7 mouse cellular contexts compared by ENCODE assay signal in the genomic region with DNA sequence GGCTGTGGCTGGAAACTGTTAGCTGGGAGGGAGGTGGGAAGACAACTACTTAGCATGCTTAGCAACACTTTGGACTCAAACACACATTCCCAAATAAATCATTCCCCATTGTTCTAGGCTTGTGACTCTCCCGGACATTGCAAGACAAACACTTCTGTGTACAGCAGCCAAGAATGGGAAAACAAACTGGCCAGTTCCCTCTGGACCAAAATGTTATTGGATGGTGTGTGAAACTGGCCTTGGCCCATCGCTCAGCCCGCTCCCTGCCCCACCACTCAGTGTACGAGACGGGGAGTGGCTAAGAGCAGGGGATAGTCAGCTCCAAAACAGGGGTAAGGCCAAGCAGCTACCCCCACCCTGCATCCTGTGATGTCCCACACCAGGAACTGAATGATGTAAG. TPM values are rescaled to one million over a fixed set of nuclear protein-coding genes. Genes with fewer than 3 reads are reported as not detected.
DNase-seq lines count a peak whose midpoint lies in the region; ATAC-seq and TF ChIP-seq lines count a peak whose summit lies in the region.

No protein-coding gene starts in this region.

- 50% methylated on average over 5 of the region's 5 CpGs for WGBS in neural tube, embryonic 11.5 days
- WGBS in hindbrain, embryonic 15.5 days: 40% methylated on average over 5 of the region's 5 CpGs

- no peaks in the 10 kb centered on the region for H3K36me3 ChIP-seq in neural tube, embryonic 11.5 days (ENCODE audit: control insufficient read depth, insufficient read depth, low read length)
- H3K36me3 ChIP-seq in hindbrain, embryonic 15.5 days: no peaks in the 10 kb centered on the region

- TF ChIP-seq CTCF in cortical plate, adult 2 months (IDR thresholded peaks at IDR 0.05; ENCODE audit: extremely low read depth, insufficient read depth, low read length): no peak

- H3K4me2 ChIP-seq in neural tube, embryonic 11.5 days (ENCODE audit: low read depth): no peak overlapping the region
- no peak overlapping the region for H3K4me2 ChIP-seq in hindbrain, embryonic 15.5 days

- no peak for TF ChIP-seq POLR2A in cortical plate, adult 2 months (IDR thresholded peaks at IDR 0.05; ENCODE audit: extremely low read depth, insufficient read depth, low read length)

- ATAC-seq in neural tube, embryonic 11.5 days (ENCODE audit: insufficient read depth, low FRiP score, low TSS enrichment): peak; percentile 48; the same call in 1 of the 2 replicates
- ATAC-seq in hindbrain, embryonic 15.5 days (ENCODE audit: low FRiP score, low read depth): peak; percentile 90
- ATAC-seq in granulocyte monocyte progenitor cell, adult 5-6 weeks (replicated peaks; ENCODE audit: poor library complexity, severe bottlenecking): no peak

- no peaks in the 10 kb centered on the region for H3K9me3 ChIP-seq in neural tube, embryonic 11.5 days (ENCODE audit: control insufficient read depth, low read length)
- no peaks in the 10 kb centered on the region for H3K9me3 ChIP-seq in hindbrain, embryonic 15.5 days

- H3K27ac ChIP-seq in neural tube, embryonic 11.5 days (ENCODE audit: low read depth, low read length): no peak overlapping the region
- 0 out of 2 replicates have a peak overlapping the region, but pooled peaks have one; percentile 42 for H3K27ac ChIP-seq in cortical plate, adult 2 months (ENCODE audit: insufficient read depth, low read length)
- peak overlapping the region; percentile 31; the same call in 1 of the 2 replicates for H3K27ac ChIP-seq in hindbrain, embryonic 15.5 days (replicated peaks)

- H3K4me3 ChIP-seq in neural tube, embryonic 11.5 days (ENCODE audit: low read depth, low read length): no peak overlapping the region
- H3K4me3 ChIP-seq in cortical plate, adult 2 months (ENCODE audit: insufficient read depth, low read length): no peak overlapping the region
- H3K4me3 ChIP-seq in hindbrain, embryonic 15.5 days: no peak overlapping the region

- H3K9ac ChIP-seq in neural tube, embryonic 11.5 days (ENCODE audit: low read length): no peak overlapping the region
- no peak overlapping the region for H3K9ac ChIP-seq in hindbrain, embryonic 15.5 days

- no peaks in the 10 kb centered on the region for H3K27me3 ChIP-seq in neural tube, embryonic 11.5 days (ENCODE audit: control insufficient read depth, insufficient read depth, low read length)
- H3K27me3 ChIP-seq in hindbrain, embryonic 15.5 days: no peaks in the 10 kb centered on the region

- H3K4me1 ChIP-seq in neural tube, embryonic 11.5 days (ENCODE audit: control insufficient read depth, insufficient read depth, low read length): peaks cover 3% of the 10 kb centered on the region; the same call in 1 of the 2 replicates
- H3K4me1 ChIP-seq in cortical plate, adult 2 months (ENCODE audit: control insufficient read depth, insufficient read depth, low read length): no peaks in the 10 kb centered on the region
- peaks cover 9% of the 10 kb centered on the region for H3K4me1 ChIP-seq in hindbrain, embryonic 15.5 days (replicated peaks)

- DNase-seq in neural tube, embryonic 11.5 days (ENCODE audit: low spot score): no peak
- no peak for DNase-seq in neural tube, embryonic 10.5 days (ENCODE audit: extremely low spot score, low spot score)
- peak; percentile 70 for DNase-seq in left cerebral cortex, adult 11 months (ENCODE audit: low spot score)
- DNase-seq in skeletal muscle tissue, adult 2 months (ENCODE audit: low read depth, low spot score): peak; percentile 71

RNA-seq across cellular contexts. Expression of a gene that starts 36.2 kb away (rescaled TPM):
- 0.17 and 0.37 TPM in 2 replicates for polyA plus RNA-seq in neural tube, embryonic 11.5 days (2014; fragmentation: Nextera tagmentation; extraction: Ambion mirVana)
- 0.26 and 0.38 TPM in 2 replicates for polyA plus RNA-seq in cortical plate, adult 2 months (2012; rRNA removed)
- polyA plus RNA-seq in hindbrain, embryonic 15.5 days (2015; fragmentation: Nextera tagmentation; extraction: Ambion mirVana): 2.1 TPM in 2 replicates
- total RNA-seq in granulocyte monocyte progenitor cell, adult 5-6 weeks (2014; fragmentation: Nextera tagmentation): not detected in 2 replicates
- total RNA-seq in granulocyte monocyte progenitor cell, adult 5-6 weeks (2017): not detected in 2 replicates

Comparison
In these comparisons a context has a peak if more than half of its experiments do, and no peak if none do; other contexts are left out.
1. DNase-seq: peak in left cerebral cortex, adult 11 months (single experiment) and skeletal muscle tissue, adult 2 months (single experiment); none in neural tube, embryonic 11.5 days (single experiment) and neural tube, embryonic 10.5 days (single experiment).